Mouse (Mus musculus) liver, embryonic 14.5 days (tissue): ENCODE results near the gene Dnal1.

Source experiments
- CTCF ChIP-seq: IDR thresholded peaks from 2 replicates; pipeline ENCODE4 v1.5.1; 2016; ENCODE audit warnings: antibody characterized with exemption, low read depth, control low read depth
- EP300 ChIP-seq: IDR thresholded peaks from 2 replicates; pipeline ENCODE4 v1.6.1; 2016; ENCODE audit warnings: antibody characterized with exemption, low read depth

GRCm38 (mm10) chr12:84192280-84192679 is 78.1 kb downstream of the Dnal1 start:
- TF ChIP-seq CTCF: no peak
- 0 out of 2 replicates have a peak, but pooled peaks have one; percentile 0 for TF ChIP-seq EP300
